Mouse (Mus musculus): ENCODE measurements at regions not wholly inside any gene's neighbourhood (a gene's known extent, or its start where the extent isn't known, plus 50 kb on each side); places are given as distances from the start of the nearest gene placed in this dataset.

DNA sequence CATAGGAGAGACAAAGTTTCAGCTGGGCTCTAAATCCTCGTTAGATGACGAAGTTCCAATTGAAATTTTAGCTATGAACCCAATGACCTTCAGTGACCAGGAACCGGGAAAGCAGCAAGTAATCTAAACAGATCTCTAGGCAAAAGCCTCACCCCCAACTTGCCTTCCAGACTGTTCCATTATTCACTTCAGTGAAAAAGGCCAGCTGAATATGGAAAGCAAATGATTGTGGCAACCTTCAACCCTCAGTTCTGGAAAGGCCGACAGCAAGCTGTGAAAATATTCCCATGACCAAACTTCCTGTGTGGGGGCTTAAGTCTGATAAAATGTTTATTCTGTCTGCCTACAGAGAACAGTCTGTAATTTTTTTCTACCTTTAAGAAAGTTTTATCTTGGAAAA lies 252.5 kb upstream of the Nrip1 start:
- Histone ChIP-seq H3K4me1 (ENCODE audit: insufficient read depth, low read length) (0 out of 2 replicates have a peak, but pooled peaks cover 3% of the 10 kb centered on the region), H3K27ac (ENCODE audit: low read length) (no peak overlapping the region), H3K4me2 (replicated peaks; ENCODE audit: low read depth, low read length) (no peak overlapping the region), H3K9ac (replicated peaks; ENCODE audit: low read length) (no peak overlapping the region), H3K27me3 (ENCODE audit: insufficient read depth, low read length) (no peaks in the 10 kb centered on the region), H3K36me3 (ENCODE audit: insufficient read depth, low read length) (no peaks in the 10 kb centered on the region), H3K9me3 (ENCODE audit: low read length) (no peaks in the 10 kb centered on the region), H3K4me3 (ENCODE audit: low read length) (no peak overlapping the region)
- WGBS: 8% methylated on average over 4 of the region's 4 CpGs
- ATAC-seq (ENCODE audit: low FRiP score, low TSS enrichment): peak; percentile 51; the same call in 1 of the 2 replicates

GRCm38 (mm10) chr16:76621715-76622114 lies 248.1 kb upstream of the Nrip1 start:
- no peaks in the 10 kb centered on the region for H3K27me3 ChIP-seq (ENCODE audit: insufficient read depth, low read length)
- H3K4me3 ChIP-seq (ENCODE audit: low read length): no peak overlapping the region
- 0 out of 2 replicates have a peak, but pooled peaks cover 3% of the 10 kb centered on the region for H3K4me1 ChIP-seq (ENCODE audit: insufficient read depth, low read length)
- H3K27ac ChIP-seq (ENCODE audit: low read length): no peak overlapping the region
- peak overlapping the region; percentile 16; the same call in 1 of the 2 replicates for H3K4me2 ChIP-seq (replicated peaks; ENCODE audit: low read depth, low read length)
- no peaks in the 10 kb centered on the region for H3K9me3 ChIP-seq (ENCODE audit: low read length)
- WGBS: 16% methylated on average over 8 of the region's 8 CpGs
- no peaks in the 10 kb centered on the region for H3K36me3 ChIP-seq (ENCODE audit: insufficient read depth, low read length)
- no peak for ATAC-seq (ENCODE audit: low FRiP score, low TSS enrichment)
- no peak overlapping the region for H3K9ac ChIP-seq (replicated peaks; ENCODE audit: low read length)

- Histone ChIP-seq H3K27ac (ENCODE audit: low read length) (no peak overlapping the region), H3K27me3 (ENCODE audit: insufficient read depth, low read length) (no peaks in the 10 kb centered on the region), H3K4me2 (replicated peaks; ENCODE audit: low read depth, low read length) (no peak overlapping the region), H3K36me3 (ENCODE audit: insufficient read depth, low read length) (no peaks in the 10 kb centered on the region), H3K9me3 (ENCODE audit: low read length) (no peaks in the 10 kb centered on the region), H3K4me3 (ENCODE audit: low read length) (no peak overlapping the region), H3K4me1 (ENCODE audit: insufficient read depth, low read length) (no peaks in the 10 kb centered on the region), H3K9ac (replicated peaks; ENCODE audit: low read length) (no peak overlapping the region)
- no peak for ATAC-seq (ENCODE audit: low FRiP score, low TSS enrichment)
- 74% methylated on average over 7 of the region's 7 CpGs for WGBS
Observed at GRCm38 (mm10) chr16:76618295-76618694, 244.7 kb upstream of the Nrip1 start.

- no peak overlapping the region for H3K9ac ChIP-seq (replicated peaks; ENCODE audit: low read length)
- no peak overlapping the region for H3K27ac ChIP-seq (ENCODE audit: low read length)
- no peaks in the 10 kb centered on the region for H3K4me1 ChIP-seq (ENCODE audit: insufficient read depth, low read length)
- no peaks in the 10 kb centered on the region for H3K27me3 ChIP-seq (ENCODE audit: insufficient read depth, low read length)
- H3K36me3 ChIP-seq (ENCODE audit: insufficient read depth, low read length): no peaks in the 10 kb centered on the region
- H3K4me2 ChIP-seq (replicated peaks; ENCODE audit: low read depth, low read length): no peak overlapping the region
- no peaks in the 10 kb centered on the region for H3K9me3 ChIP-seq (ENCODE audit: low read length)
- no peak overlapping the region for H3K4me3 ChIP-seq (ENCODE audit: low read length)
- no peak for ATAC-seq (ENCODE audit: low FRiP score, low TSS enrichment)
Observed at GRCm38 (mm10) chr16:76611061-76611460, 237.4 kb upstream of the Nrip1 start.

GRCm38 (mm10) chr16:76604914-76605313 lies 231.3 kb upstream of the Nrip1 start:
- ATAC-seq (ENCODE audit: low FRiP score, low TSS enrichment): no peak
- Histone ChIP-seq H3K9me3 (ENCODE audit: low read length) (no peaks in the 10 kb centered on the region), H3K9ac (replicated peaks; ENCODE audit: low read length) (no peak overlapping the region), H3K27ac (ENCODE audit: low read length) (no peak overlapping the region), H3K27me3 (ENCODE audit: insufficient read depth, low read length) (no peaks in the 10 kb centered on the region), H3K4me3 (ENCODE audit: low read length) (no peak overlapping the region), H3K4me2 (replicated peaks; ENCODE audit: low read depth, low read length) (no peak overlapping the region), H3K36me3 (ENCODE audit: insufficient read depth, low read length) (no peaks in the 10 kb centered on the region), H3K4me1 (ENCODE audit: insufficient read depth, low read length) (no peaks in the 10 kb centered on the region)
- WGBS: 77% methylated on average over 3 of the region's 3 CpGs

GRCm38 (mm10) chr16:76603846-76604258 lies 230.2 kb upstream of the Nrip1 start:
- Histone ChIP-seq H3K4me3 (ENCODE audit: low read length) (no peak overlapping the region), H3K36me3 (ENCODE audit: insufficient read depth, low read length) (no peaks in the 10 kb centered on the region), H3K9me3 (ENCODE audit: low read length) (no peaks in the 10 kb centered on the region), H3K9ac (replicated peaks; ENCODE audit: low read length) (no peak overlapping the region), H3K4me2 (replicated peaks; ENCODE audit: low read depth, low read length) (0 out of 2 replicates have a peak overlapping the region, but pooled peaks have one; percentile 16), H3K27me3 (ENCODE audit: insufficient read depth, low read length) (no peaks in the 10 kb centered on the region), H3K27ac (ENCODE audit: low read length) (no peak overlapping the region), H3K4me1 (ENCODE audit: insufficient read depth, low read length) (no peaks in the 10 kb centered on the region)
- 34% methylated on average over 6 of the region's 6 CpGs for WGBS
- no peak for ATAC-seq (ENCODE audit: low FRiP score, low TSS enrichment)

GRCm38 (mm10) chr16:76603431-76603830 lies 229.8 kb upstream of the Nrip1 start:
- no peak for ATAC-seq (ENCODE audit: low FRiP score, low TSS enrichment)
- Histone ChIP-seq H3K4me3 (ENCODE audit: low read length) (no peak overlapping the region), H3K9ac (replicated peaks; ENCODE audit: low read length) (no peak overlapping the region), H3K9me3 (ENCODE audit: low read length) (no peaks in the 10 kb centered on the region), H3K27me3 (ENCODE audit: insufficient read depth, low read length) (no peaks in the 10 kb centered on the region), H3K36me3 (ENCODE audit: insufficient read depth, low read length) (no peaks in the 10 kb centered on the region), H3K27ac (ENCODE audit: low read length) (no peak overlapping the region), H3K4me2 (replicated peaks; ENCODE audit: low read depth, low read length) (no peak overlapping the region), H3K4me1 (ENCODE audit: insufficient read depth, low read length) (no peaks in the 10 kb centered on the region)
- 69% methylated on average over 1 of the region's 1 CpGs for WGBS

DNA sequence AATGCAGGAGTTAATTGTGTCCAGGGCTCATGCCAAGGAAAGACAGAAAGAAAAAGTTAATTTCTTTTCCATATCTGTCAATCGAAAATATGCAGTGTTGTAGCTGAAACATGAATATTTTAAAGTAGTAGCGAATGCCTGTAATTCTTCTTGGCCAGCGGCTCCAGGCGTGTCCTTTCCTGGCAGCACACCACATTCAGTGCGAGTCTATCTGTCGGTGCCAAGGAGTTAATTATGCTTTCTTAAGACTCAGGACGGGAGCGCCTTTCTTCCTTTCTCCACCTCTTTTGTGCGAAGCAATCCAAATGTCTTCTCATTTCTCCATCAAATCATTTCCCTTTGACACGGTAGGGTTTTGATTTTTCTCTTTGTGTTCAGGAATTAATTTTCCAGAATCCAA lies 226.5 kb upstream of the Nrip1 start:
- Histone ChIP-seq H3K27ac (ENCODE audit: low read length) (no peak overlapping the region), H3K4me3 (ENCODE audit: low read length) (no peak overlapping the region), H3K9ac (replicated peaks; ENCODE audit: low read length) (no peak overlapping the region), H3K36me3 (ENCODE audit: insufficient read depth, low read length) (no peaks in the 10 kb centered on the region), H3K4me2 (replicated peaks; ENCODE audit: low read depth, low read length) (no peak overlapping the region), H3K9me3 (ENCODE audit: low read length) (no peaks in the 10 kb centered on the region), H3K27me3 (ENCODE audit: insufficient read depth, low read length) (no peaks in the 10 kb centered on the region), H3K4me1 (ENCODE audit: insufficient read depth, low read length) (no peaks in the 10 kb centered on the region)
- WGBS: 70% methylated on average over 10 of the region's 10 CpGs
- ATAC-seq (ENCODE audit: low FRiP score, low TSS enrichment): no peak

DNA sequence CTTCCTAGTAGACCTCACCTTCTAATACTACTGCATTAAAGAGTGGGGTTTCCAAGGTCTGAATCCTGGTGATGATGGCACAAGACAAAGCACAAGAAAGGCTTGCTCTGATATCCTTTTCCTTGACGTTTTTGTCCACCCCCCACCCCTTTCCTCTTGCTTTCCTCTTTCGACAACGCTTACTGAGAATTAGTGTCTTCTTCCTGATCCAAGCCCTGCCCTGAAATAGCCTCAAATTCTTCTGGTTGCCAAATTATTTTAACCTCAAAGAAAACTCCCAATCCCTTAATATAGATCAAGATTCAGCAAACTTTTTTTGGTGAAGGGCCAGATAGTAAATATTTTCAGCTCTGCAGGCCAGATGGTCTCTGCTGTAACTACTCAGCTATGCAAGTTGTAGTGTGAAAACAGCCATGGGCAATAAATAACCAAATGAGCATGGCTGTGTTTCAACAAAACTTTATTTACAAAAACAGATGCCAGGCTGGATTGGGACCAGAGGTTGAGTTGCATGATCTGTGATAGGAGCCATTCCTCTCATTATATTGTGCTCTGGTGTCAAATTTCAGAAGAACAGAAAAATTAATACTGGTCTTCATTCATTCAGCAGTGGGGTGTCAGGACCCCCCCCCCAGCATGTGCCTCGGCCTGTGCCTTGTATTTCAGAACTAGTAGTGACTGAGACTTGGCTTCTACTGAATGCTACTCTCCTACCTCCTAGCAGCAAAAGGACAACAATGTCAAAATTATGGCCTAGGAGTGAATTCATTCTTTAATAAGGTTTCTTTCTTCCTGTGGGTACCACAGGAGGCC lies 218.5 kb upstream of the Nrip1 start:
- WGBS: 47% methylated on average over 4 of the region's 4 CpGs
- Histone ChIP-seq H3K9me3 (ENCODE audit: low read length) (no peaks in the 10 kb centered on the region), H3K27me3 (ENCODE audit: insufficient read depth, low read length) (no peaks in the 10 kb centered on the region), H3K36me3 (ENCODE audit: insufficient read depth, low read length) (no peaks in the 10 kb centered on the region), H3K4me1 (ENCODE audit: insufficient read depth, low read length) (peaks cover 11% of the 10 kb centered on the region; the same call in 1 of the 2 replicates), H3K4me3 (ENCODE audit: low read length) (no peak overlapping the region), H3K9ac (replicated peaks; ENCODE audit: low read length) (no peak overlapping the region), H3K4me2 (replicated peaks; ENCODE audit: low read depth, low read length) (no peak overlapping the region), H3K27ac (ENCODE audit: low read length) (0 out of 2 replicates have a peak overlapping the region, but pooled peaks have one; percentile 43)
- peak; percentile 65; the same call in 1 of the 2 replicates for ATAC-seq (ENCODE audit: low FRiP score, low TSS enrichment)

GRCm38 (mm10) chr16:76589791-76590190 lies 216.2 kb upstream of the Nrip1 start:
- ATAC-seq (ENCODE audit: low FRiP score, low TSS enrichment): no peak
- Histone ChIP-seq H3K36me3 (ENCODE audit: insufficient read depth, low read length) (no peaks in the 10 kb centered on the region), H3K4me3 (ENCODE audit: low read length) (no peak overlapping the region), H3K4me1 (ENCODE audit: insufficient read depth, low read length) (peaks cover 11% of the 10 kb centered on the region; the same call in 1 of the 2 replicates), H3K27ac (ENCODE audit: low read length) (no peak overlapping the region), H3K9ac (replicated peaks; ENCODE audit: low read length) (no peak overlapping the region), H3K9me3 (ENCODE audit: low read length) (no peaks in the 10 kb centered on the region), H3K4me2 (replicated peaks; ENCODE audit: low read depth, low read length) (no peak overlapping the region), H3K27me3 (ENCODE audit: insufficient read depth, low read length) (no peaks in the 10 kb centered on the region)
- WGBS: 51% methylated on average over 2 of the region's 2 CpGs
